Mouse (Mus musculus) midbrain, embryonic 12.5 days (tissue): ENCODE measurements around the gene Rnase4. TPM values are rescaled to one million over a fixed set of nuclear protein-coding genes. Genes with fewer than 3 reads are reported as not detected.

Source experiments
- ATAC-seq: fragments of 200-750 bp; cut with Nextera tagmentation; 2 replicates; pipeline ENCODE4 v1.8.0; 2017; ENCODE audit warnings: low read depth, moderate TSS enrichment, moderate library complexity; ENCODE audit not compliant: low FRiP score
- H3K27ac ChIP-seq: fragments of 300-500 bp; sonication (generic); replicated peaks from 2 replicates; pipeline ENCODE4 v1.5.1; 2016; ENCODE audit warnings: mild to moderate bottlenecking
- H3K27me3 ChIP-seq: fragments of 300-500 bp; sonication (generic); 2 replicates; pipeline ENCODE4 v1.6.1; 2016; ENCODE audit warnings: mild to moderate bottlenecking
- H3K36me3 ChIP-seq: fragments of 300-500 bp; sonication (generic); 2 replicates; pipeline ENCODE4 v1.6.1; 2016
- H3K4me1 ChIP-seq: fragments of 300-500 bp; sonication (generic); 2 replicates; pipeline ENCODE4 v1.6.1; 2016
- H3K4me2 ChIP-seq: fragments of 300-500 bp; sonication (generic); replicated peaks from 2 replicates; pipeline ENCODE4 v1.6.1; 2016; ENCODE audit warnings: mild to moderate bottlenecking, moderate library complexity
- H3K4me3 ChIP-seq: fragments of 300-500 bp; sonication (generic); 2 replicates; pipeline ENCODE4 v1.5.1; 2016; ENCODE audit warnings: mild to moderate bottlenecking
- H3K9ac ChIP-seq: fragments of 300-500 bp; sonication (generic); replicated peaks from 2 replicates; pipeline ENCODE4 v1.6.1; 2016; ENCODE audit warnings: mild to moderate bottlenecking, moderate library complexity
- H3K9me3 ChIP-seq: fragments of 300-500 bp; sonication (generic); 2 replicates; pipeline ENCODE4 v1.6.1; 2016; ENCODE audit warnings: mild to moderate bottlenecking
- WGBS: fragments of 180-500 bp; shearing (Covaris S2); methylation state at CpG from one replicate; pipeline ENCODE4 v1.1.7; 2016; 5-methylcytosine and 5-hydroxymethylcytosine counted together
- polyA plus RNA-seq: library from polyadenylated mRNA; unstranded; fragments of >200 nt; fragmentation: Nextera tagmentation; extraction: Ambion mirVana; gene quantifications from 2 replicates; pipeline ENCODE4 v1.2.1, GENCODE M21; 2016

Rnase4 gene
- polyA plus RNA-seq, result 12.0 and 14.2 TPM in 2 replicates

GRCm38 (mm10) chr14:51090921-51091900, at the start of gene Rnase4, which contains the start of gene Ang:
Gene Rnase4, plus strand, starts transcription at chr14:51091077.
Gene Ang, plus strand, starts transcription at chr14:51091150.
- H3K27me3 ChIP-seq, result peaks cover 22% of the 10 kb centered on the region
- peak within 1 kb of the TSS; percentile 76 for H3K27ac ChIP-seq
- no peaks in the 10 kb centered on the region for H3K36me3 ChIP-seq
- H3K4me2 ChIP-seq, result peak within 1 kb of the TSS; percentile 75
- 9% methylated on average over 33 of the region's 33 CpGs for WGBS
- peak; percentile 27; the same call in 1 of the 2 replicates for ATAC-seq
- no peaks in the 10 kb centered on the region for H3K9me3 ChIP-seq
- H3K4me3 ChIP-seq, result peak within 1 kb of the TSS; percentile 64
- H3K4me1 ChIP-seq, result 0 out of 2 replicates have a peak, but pooled peaks cover 10% of the 10 kb centered on the region
- peak within 1 kb of the TSS; percentile 53 for H3K9ac ChIP-seq

GRCm38 (mm10) chr14:51041769-51042168, 49.1 kb upstream of the Rnase4 start, which contains the start of gene Rnase9:
Gene Rnase9, minus strand, starts transcription at chr14:51041869.
- 62% methylated on average over 6 of the region's 6 CpGs for WGBS
- H3K27ac ChIP-seq, result no peak within 1 kb of the TSS
- no peak within 1 kb of the TSS for H3K4me3 ChIP-seq
- no peak for ATAC-seq
- H3K4me1 ChIP-seq, result no peaks in the 10 kb centered on the region
- H3K36me3 ChIP-seq, result no peaks in the 10 kb centered on the region
- no peaks in the 10 kb centered on the region for H3K9me3 ChIP-seq
- H3K4me2 ChIP-seq, result no peak within 1 kb of the TSS
- H3K9ac ChIP-seq, result no peak within 1 kb of the TSS
- no peaks in the 10 kb centered on the region for H3K27me3 ChIP-seq

GRCm38 (mm10) chr14:51047846-51048245, 43.0 kb upstream of the Rnase4 start:
- Histone ChIP-seq H3K9me3 (no peaks in the 10 kb centered on the region), H3K27me3 (0 out of 2 replicates have a peak, but pooled peaks cover 4% of the 10 kb centered on the region), H3K4me2 (no peak overlapping the region), H3K4me1 (no peaks in the 10 kb centered on the region), H3K9ac (no peak overlapping the region), H3K4me3 (no peak overlapping the region), H3K36me3 (no peaks in the 10 kb centered on the region), H3K27ac (no peak overlapping the region)
- ATAC-seq, result no peak
- WGBS, result 81% methylated on average over 5 of the region's 5 CpGs

GRCm38 (mm10) chr14:51050063-51050462, 40.8 kb upstream of the Rnase4 start, which contains the start of gene Rnase11:
Gene Rnase11, minus strand, starts transcription at chr14:51050163.
- H3K36me3 ChIP-seq, result no peaks in the 10 kb centered on the region
- no peak within 1 kb of the TSS for H3K4me3 ChIP-seq
- H3K9ac ChIP-seq, result no peak within 1 kb of the TSS
- peaks cover 4% of the 10 kb centered on the region; the same call in 1 of the 2 replicates for H3K27me3 ChIP-seq
- H3K27ac ChIP-seq, result no peak within 1 kb of the TSS
- ATAC-seq, result no peak
- H3K4me2 ChIP-seq, result no peak within 1 kb of the TSS
- no peaks in the 10 kb centered on the region for H3K9me3 ChIP-seq
- H3K4me1 ChIP-seq, result peaks cover 12% of the 10 kb centered on the region; the same call in 1 of the 2 replicates
- 93% methylated on average over 2 of the region's 2 CpGs for WGBS

- Histone ChIP-seq H3K9ac (no peak overlapping the region), H3K4me1 (peaks cover 12% of the 10 kb centered on the region; the same call in 1 of the 2 replicates), H3K4me2 (no peak overlapping the region), H3K27me3 (peaks cover 4% of the 10 kb centered on the region; the same call in 1 of the 2 replicates), H3K4me3 (no peak overlapping the region), H3K36me3 (no peaks in the 10 kb centered on the region), H3K27ac (no peak overlapping the region), H3K9me3 (no peaks in the 10 kb centered on the region)
- ATAC-seq, result no peak
- 67% methylated on average over 5 of the region's 5 CpGs for WGBS
These were observed 38.9 kb upstream of the Rnase4 start for GRCm38 (mm10) chr14:51051941-51052340.

- H3K9me3 ChIP-seq, result no peaks in the 10 kb centered on the region
- H3K9ac ChIP-seq, result no peak overlapping the region
- WGBS, result 39% methylated on average over 5 of the region's 5 CpGs
- no peak overlapping the region for H3K4me2 ChIP-seq
- peaks cover 4% of the 10 kb centered on the region; the same call in 1 of the 2 replicates for H3K27me3 ChIP-seq
- peaks cover 12% of the 10 kb centered on the region; the same call in 1 of the 2 replicates for H3K4me1 ChIP-seq
- H3K36me3 ChIP-seq, result no peaks in the 10 kb centered on the region
- H3K27ac ChIP-seq, result no peak overlapping the region
- no peak overlapping the region for H3K4me3 ChIP-seq
- no peak for ATAC-seq
These were observed 37.7 kb upstream of the Rnase4 start for GRCm38 (mm10) chr14:51053176-51053575.

GRCm38 (mm10) chr14:51054243-51055237, 36.3 kb upstream of the Rnase4 start:
- H3K27ac ChIP-seq, result no peak overlapping the region
- H3K4me1 ChIP-seq, result peaks cover 12% of the 10 kb centered on the region; the same call in 1 of the 2 replicates
- H3K9ac ChIP-seq, result no peak overlapping the region
- peaks cover 4% of the 10 kb centered on the region; the same call in 1 of the 2 replicates for H3K27me3 ChIP-seq
- no peaks in the 10 kb centered on the region for H3K36me3 ChIP-seq
- H3K9me3 ChIP-seq, result no peaks in the 10 kb centered on the region
- ATAC-seq, result 0 out of 2 replicates have a peak, but pooled peaks have one; percentile 38
- WGBS, result 21% methylated on average over 13 of the region's 13 CpGs
- H3K4me2 ChIP-seq, result peak overlapping the region; percentile 2; the same call in 1 of the 2 replicates
- H3K4me3 ChIP-seq, result no peak overlapping the region

- WGBS, result 75% methylated on average over 9 of the region's 9 CpGs
- no peak within 1 kb of the TSS for H3K4me2 ChIP-seq
- H3K36me3 ChIP-seq, result no peaks in the 10 kb centered on the region
- H3K27me3 ChIP-seq, result no peaks in the 10 kb centered on the region; the same call in 1 of the 2 replicates
- no peak within 1 kb of the TSS for H3K27ac ChIP-seq
- H3K9ac ChIP-seq, result no peak within 1 kb of the TSS
- no peak within 1 kb of the TSS for H3K4me3 ChIP-seq
- no peak for ATAC-seq
- H3K9me3 ChIP-seq, result no peaks in the 10 kb centered on the region
- peaks cover 12% of the 10 kb centered on the region; the same call in 1 of the 2 replicates for H3K4me1 ChIP-seq
These were observed 33.5 kb upstream of the Rnase4 start, which contains the start of gene Rnase12 for GRCm38 (mm10) chr14:51057401-51057831. Gene Rnase12, minus strand, starts transcription at chr14:51057661.

- H3K36me3 ChIP-seq, result no peaks in the 10 kb centered on the region
- H3K27ac ChIP-seq, result no peak overlapping the region
- ATAC-seq, result no peak
- H3K4me2 ChIP-seq, result no peak overlapping the region
- no peaks in the 10 kb centered on the region for H3K27me3 ChIP-seq
- 0 out of 2 replicates have a peak, but pooled peaks cover 2% of the 10 kb centered on the region for H3K4me1 ChIP-seq
- 89% methylated on average over 5 of the region's 5 CpGs for WGBS
- no peak overlapping the region for H3K9ac ChIP-seq
- no peaks in the 10 kb centered on the region for H3K9me3 ChIP-seq
- H3K4me3 ChIP-seq, result no peak overlapping the region
These were observed 30.1 kb upstream of the Rnase4 start for GRCm38 (mm10) chr14:51060761-51061160.

GRCm38 (mm10) chr14:51068956-51069355, 21.9 kb upstream of the Rnase4 start:
- Histone ChIP-seq H3K9me3 (no peaks in the 10 kb centered on the region), H3K27ac (no peak overlapping the region), H3K36me3 (no peaks in the 10 kb centered on the region), H3K9ac (no peak overlapping the region), H3K4me2 (no peak overlapping the region), H3K4me1 (no peaks in the 10 kb centered on the region), H3K27me3 (0 out of 2 replicates have a peak, but pooled peaks cover 4% of the 10 kb centered on the region), H3K4me3 (no peak overlapping the region)
- WGBS, result 92% methylated on average over 5 of the region's 5 CpGs
- ATAC-seq, result no peak

- ATAC-seq, result no peak
- Histone ChIP-seq H3K36me3 (no peaks in the 10 kb centered on the region), H3K4me3 (no peak overlapping the region), H3K27me3 (0 out of 2 replicates have a peak, but pooled peaks cover 4% of the 10 kb centered on the region), H3K9me3 (no peaks in the 10 kb centered on the region), H3K4me1 (no peaks in the 10 kb centered on the region), H3K9ac (no peak overlapping the region), H3K4me2 (no peak overlapping the region), H3K27ac (no peak overlapping the region)
- WGBS, result 80% methylated on average over 2 of the region's 2 CpGs
These were observed 21.3 kb upstream of the Rnase4 start for GRCm38 (mm10) chr14:51069617-51070016.
